Mouse (Mus musculus) megakaryocyte, embryonic 14.5 days (primary cell): Measurements from ENCODE around the gene Lrg1. TPM values are rescaled to one million over a fixed set of nuclear protein-coding genes. Genes with fewer than 3 reads are reported as not detected.

Source experiments
- H3K27me3 ChIP-seq: replicated peaks from 2 replicates; pipeline ENCODE3; 2012; ENCODE audit warnings: inconsistent platforms
- H3K36me3 ChIP-seq: replicated peaks from 2 replicates; pipeline ENCODE3; 2012; ENCODE audit warnings: low read length, inconsistent platforms, mixed read lengths
- H3K4me1 ChIP-seq: 2 replicates; pipeline ENCODE4 v1.6.1; 2012; ENCODE audit warnings: inconsistent platforms
- H3K4me3 ChIP-seq: replicated peaks from 2 replicates; pipeline ENCODE3; 2012; ENCODE audit warnings: moderate library complexity, mild to moderate bottlenecking, inconsistent platforms
- H3K9me3 ChIP-seq: 2 replicates; pipeline ENCODE4 v1.6.1; 2012; ENCODE audit warnings: inconsistent platforms
- FLI1 ChIP-seq: IDR thresholded peaks from 2 replicates; pipeline ENCODE4 v1.6.1; 2012; ENCODE audit warnings: low read length, inconsistent platforms, mixed read lengths
- GATA1 ChIP-seq: IDR thresholded peaks from 3 replicates; pipeline ENCODE4 v1.6.1; 2012; ENCODE audit warnings: mixed read lengths, low read length, inconsistent platforms, borderline replicate concordance
- polyA plus RNA-seq: library from polyadenylated mRNA; stranded (reverse); fragments of >175 nt; gene quantifications from 2 replicates; pipeline ENCODE4 v1.2.3, GENCODE M21; 2012; ENCODE audit warnings: low replicate concordance; ENCODE audit not compliant: insufficient read depth

Lrg1 gene
- polyA plus RNA-seq, 1 experiment, result 2.7 TPM

DNA sequence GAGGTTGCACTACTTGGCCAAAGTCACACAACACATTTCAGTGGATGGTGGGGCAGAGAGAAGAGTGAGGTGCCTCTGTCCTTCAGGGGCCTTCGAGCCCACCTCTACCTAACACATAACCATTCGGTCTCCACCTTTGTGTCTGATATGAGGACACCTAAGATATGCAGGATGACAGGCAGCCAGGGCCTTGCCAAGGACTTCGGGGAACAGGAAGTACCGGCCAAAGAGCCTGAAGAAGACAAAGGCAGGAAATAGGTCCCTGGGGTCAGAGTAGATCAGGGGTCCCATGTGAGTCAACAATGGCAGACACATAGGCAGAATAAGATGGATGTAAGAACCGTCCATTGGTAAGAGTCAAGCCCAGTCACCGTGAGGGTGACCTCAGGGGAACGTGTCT lies 14.8 kb upstream of the Lrg1 start:
- Histone ChIP-seq H3K4me3 (no peak overlapping the region), H3K4me1 (peaks cover 90% of the 10 kb centered on the region), H3K27me3 (peaks cover 45% of the 10 kb centered on the region), H3K9me3 (no peaks in the 10 kb centered on the region), H3K36me3 (peaks cover 6% of the 10 kb centered on the region)
- no peak for TF ChIP-seq FLI1
- TF ChIP-seq GATA1, result no peak

DNA sequence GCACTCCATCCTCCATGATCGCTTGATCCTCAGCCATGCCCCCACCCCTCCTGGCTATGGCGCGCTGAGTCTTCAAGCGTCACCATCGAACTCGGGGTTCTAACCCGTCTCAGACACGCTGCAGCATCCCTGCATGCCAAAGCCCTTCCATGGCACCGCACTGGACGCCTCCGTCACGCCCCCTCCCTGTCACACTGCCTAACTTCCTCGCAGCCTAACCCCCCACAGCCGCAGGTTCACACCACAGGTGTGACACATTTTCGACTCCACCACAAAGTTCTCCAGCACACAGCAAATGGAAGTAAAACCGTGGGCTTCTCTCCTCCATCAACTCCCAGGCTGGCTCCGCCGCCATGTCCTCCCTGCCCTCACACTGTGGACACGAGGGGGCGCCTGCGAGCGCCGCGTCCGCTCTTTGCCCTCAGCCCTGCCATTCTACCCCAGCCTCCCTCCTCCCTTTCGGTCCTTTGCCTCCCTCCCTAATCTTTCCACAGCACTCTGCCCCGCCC lies 12.7 kb upstream of the Lrg1 start:
- H3K4me1 ChIP-seq, result peaks cover 74% of the 10 kb centered on the region
- peaks cover 24% of the 10 kb centered on the region for H3K27me3 ChIP-seq
- peaks cover 26% of the 10 kb centered on the region for H3K36me3 ChIP-seq
- H3K4me3 ChIP-seq, result peak overlapping the region; percentile 96
- H3K9me3 ChIP-seq, result no peaks in the 10 kb centered on the region
- TF ChIP-seq GATA1, result no peak
- TF ChIP-seq FLI1, result no peak

DNA sequence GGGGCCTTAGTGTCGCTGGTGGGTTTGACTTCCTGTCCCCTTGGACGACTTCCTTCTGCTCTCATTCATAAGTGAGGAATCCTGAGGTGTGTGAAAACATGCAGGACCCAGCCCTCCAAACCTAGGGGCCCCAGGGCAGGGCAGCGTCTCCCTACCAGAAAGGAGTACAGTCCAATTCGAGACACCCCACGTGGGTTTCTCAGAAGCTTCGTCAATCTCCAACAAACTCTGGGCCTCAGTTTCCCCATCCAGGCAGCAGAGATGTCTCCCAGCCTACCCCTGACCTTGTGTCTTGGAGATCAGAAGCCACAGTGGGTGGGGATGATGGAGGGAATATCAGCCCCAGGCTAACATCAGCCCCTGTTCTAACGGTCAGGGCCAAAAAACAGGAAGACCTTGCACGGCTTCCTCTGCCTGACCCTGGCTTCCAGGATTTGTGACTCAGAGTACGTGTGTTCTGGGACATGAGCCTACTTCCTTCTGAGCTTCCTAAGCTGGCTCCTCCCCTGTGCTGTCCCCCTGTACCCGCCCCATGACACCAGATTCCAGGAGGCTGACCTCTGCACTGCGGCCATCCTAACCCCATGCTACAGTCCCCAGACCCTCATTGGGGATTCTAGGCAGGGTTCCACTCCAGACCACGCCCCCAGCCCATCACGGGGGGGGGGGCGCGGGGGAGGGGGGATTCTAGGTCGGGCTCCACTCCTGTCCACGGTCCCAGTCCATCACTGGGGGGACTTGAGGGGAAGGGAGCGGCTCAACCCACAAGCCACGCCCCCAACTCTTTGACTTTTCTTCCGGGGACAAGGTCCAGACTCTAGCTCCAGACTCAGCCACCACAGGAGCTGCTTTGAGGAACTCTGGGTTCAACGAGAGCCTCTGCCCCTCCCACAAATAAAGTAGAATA lies 11.9 kb upstream of the Lrg1 start:
- Histone ChIP-seq H3K4me1 (peaks cover 66% of the 10 kb centered on the region), H3K36me3 (peaks cover 34% of the 10 kb centered on the region), H3K9me3 (no peaks in the 10 kb centered on the region), H3K27me3 (peaks cover 16% of the 10 kb centered on the region), H3K4me3 (peak overlapping the region; percentile 96)
- TF ChIP-seq GATA1, result no peak
- TF ChIP-seq FLI1, result no peak

DNA sequence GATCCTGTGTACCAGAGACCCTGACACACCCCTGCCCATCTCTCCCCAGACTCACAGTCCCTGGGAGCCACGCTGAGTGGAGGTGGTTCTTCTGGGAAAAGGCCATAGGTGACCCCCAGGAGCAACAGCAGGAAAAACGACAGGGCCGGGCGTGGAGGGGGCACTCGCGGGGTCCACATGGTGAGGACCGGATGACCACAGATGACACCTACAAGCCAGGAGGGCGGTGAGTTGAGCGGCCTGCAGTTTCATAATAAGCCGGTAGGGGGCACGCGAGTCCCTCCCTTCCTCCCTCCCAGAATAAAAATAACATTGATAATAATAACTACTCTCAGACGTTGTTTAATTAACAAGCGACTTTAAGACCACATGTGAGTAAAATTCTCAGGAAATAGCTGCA lies 10.9 kb upstream of the Lrg1 start:
- peaks cover 45% of the 10 kb centered on the region for H3K36me3 ChIP-seq
- H3K4me1 ChIP-seq, result peaks cover 59% of the 10 kb centered on the region
- no peak for TF ChIP-seq GATA1
- H3K9me3 ChIP-seq, result no peaks in the 10 kb centered on the region
- peak overlapping the region; percentile 96 for H3K4me3 ChIP-seq
- peaks cover 7% of the 10 kb centered on the region for H3K27me3 ChIP-seq

DNA sequence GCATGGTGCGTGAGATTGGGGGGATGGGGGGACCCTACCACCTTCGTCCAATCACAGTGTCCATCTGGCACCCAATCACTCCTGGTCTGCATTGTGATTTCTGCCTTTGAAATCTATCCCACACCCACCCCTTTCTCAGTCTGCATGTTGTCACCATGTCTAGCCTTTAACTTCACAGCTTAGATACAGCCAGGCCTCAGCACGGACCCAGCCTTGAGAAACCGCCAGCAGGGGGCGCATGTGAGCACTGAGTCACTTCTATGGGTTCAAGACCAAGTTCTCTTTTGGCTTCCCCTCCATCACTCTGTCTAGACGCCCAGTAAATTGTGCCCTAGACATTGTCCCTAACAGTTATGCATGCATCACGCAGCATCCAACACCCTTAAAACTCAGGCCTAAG lies 10.0 kb upstream of the Lrg1 start:
- Histone ChIP-seq H3K27me3 (no peaks in the 10 kb centered on the region), H3K4me3 (no peak overlapping the region), H3K4me1 (peaks cover 52% of the 10 kb centered on the region), H3K9me3 (no peaks in the 10 kb centered on the region), H3K36me3 (peaks cover 53% of the 10 kb centered on the region)
- TF ChIP-seq GATA1, result no peak
- no peak for TF ChIP-seq FLI1

DNA sequence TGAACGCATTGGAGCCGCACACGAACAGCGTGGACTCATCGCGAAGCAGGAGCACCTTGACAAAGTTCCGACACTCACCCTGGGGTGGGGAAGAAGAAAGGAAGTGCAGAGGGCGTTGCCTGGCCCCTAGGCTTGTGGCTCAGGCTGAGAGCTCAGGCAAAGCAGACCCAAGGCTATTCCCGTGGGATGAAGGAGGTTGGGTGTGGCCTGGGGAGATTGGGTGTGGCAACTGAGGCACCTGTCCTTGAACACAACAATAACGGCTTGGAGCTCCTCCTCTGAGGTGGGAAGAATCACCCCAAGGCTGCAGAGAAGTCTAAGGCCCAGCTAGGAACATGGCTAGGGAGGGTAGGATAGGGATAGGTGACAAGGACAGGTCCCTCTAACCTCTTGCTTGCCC lies 9.3 kb upstream of the Lrg1 start:
- H3K36me3 ChIP-seq, result peaks cover 60% of the 10 kb centered on the region
- no peak for TF ChIP-seq GATA1
- TF ChIP-seq FLI1, result no peak
- H3K27me3 ChIP-seq, result no peaks in the 10 kb centered on the region
- peaks cover 47% of the 10 kb centered on the region for H3K4me1 ChIP-seq
- H3K9me3 ChIP-seq, result no peaks in the 10 kb centered on the region
- no peak overlapping the region for H3K4me3 ChIP-seq

DNA sequence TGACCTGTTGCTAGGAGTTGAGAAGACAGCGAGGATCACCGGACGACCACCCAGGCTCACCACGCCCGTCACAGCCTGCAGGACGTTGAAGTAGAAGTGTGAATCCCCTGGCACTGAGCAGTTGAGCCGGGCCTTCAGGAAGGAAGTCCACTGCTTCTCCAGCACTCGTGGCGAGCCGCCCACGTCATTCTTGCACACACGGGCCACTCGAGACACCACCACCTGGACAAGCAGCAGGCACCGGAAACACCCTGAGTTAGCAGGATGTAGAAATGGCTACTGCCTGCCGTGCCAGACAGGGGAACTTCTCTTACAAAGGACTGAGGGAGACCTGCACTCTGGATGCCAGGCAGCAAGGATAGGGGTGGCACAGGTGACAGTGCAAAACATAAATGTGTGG lies 6.4 kb upstream of the Lrg1 start:
- H3K27me3 ChIP-seq, result no peaks in the 10 kb centered on the region
- peaks cover 25% of the 10 kb centered on the region for H3K4me1 ChIP-seq
- peaks cover 86% of the 10 kb centered on the region for H3K36me3 ChIP-seq
- TF ChIP-seq GATA1 (no peak), FLI1 (no peak)
- peaks cover 5% of the 10 kb centered on the region for H3K9me3 ChIP-seq
- no peak overlapping the region for H3K4me3 ChIP-seq

DNA sequence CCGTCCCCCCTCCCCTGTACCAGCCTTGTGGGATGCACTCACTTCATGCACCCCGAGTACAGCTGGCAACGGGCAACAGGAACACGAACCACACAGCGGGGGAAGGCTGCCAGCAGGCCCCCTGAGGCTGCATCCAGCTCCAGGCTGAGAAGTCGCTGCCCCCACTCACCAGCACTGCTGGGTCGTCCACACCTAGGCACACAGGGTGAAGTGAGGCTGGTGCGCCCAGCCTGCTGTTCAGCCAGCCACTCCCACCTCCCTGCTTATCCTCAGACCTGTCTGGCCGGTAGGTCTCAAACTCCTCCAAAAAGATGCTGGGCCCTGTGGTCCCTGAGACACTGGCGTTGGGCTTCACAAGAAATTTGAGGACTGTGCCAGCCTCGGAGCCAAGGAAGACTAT lies 4.4 kb upstream of the Lrg1 start:
- TF ChIP-seq FLI1 (no peak), GATA1 (no peak)
- Histone ChIP-seq H3K27me3 (peaks cover 15% of the 10 kb centered on the region), H3K4me1 (peaks cover 17% of the 10 kb centered on the region), H3K4me3 (no peak overlapping the region), H3K9me3 (peaks cover 21% of the 10 kb centered on the region), H3K36me3 (peaks cover 87% of the 10 kb centered on the region)

DNA sequence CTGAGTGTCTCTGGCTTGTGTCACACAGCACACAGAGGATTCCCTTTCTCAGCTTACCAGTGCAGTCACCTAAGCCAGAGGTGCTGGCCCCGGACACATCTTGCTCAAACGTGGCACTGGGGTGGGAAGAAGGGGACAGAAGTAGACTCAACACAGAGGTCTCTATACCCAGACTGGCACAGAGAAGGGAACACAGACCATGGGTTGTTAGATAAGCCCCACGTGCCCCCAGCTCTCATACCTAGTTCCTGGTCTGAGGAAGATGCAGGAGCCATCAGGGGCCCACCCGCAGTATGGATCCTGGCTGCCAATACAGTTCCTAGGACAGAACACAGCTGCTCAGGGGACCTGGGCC lies 3.5 kb upstream of the Lrg1 start:
- Histone ChIP-seq H3K9me3 (peaks cover 21% of the 10 kb centered on the region), H3K27me3 (peaks cover 25% of the 10 kb centered on the region), H3K4me1 (peaks cover 22% of the 10 kb centered on the region), H3K4me3 (no peak overlapping the region), H3K36me3 (peaks cover 77% of the 10 kb centered on the region)
- TF ChIP-seq FLI1 (no peak), GATA1 (no peak)
